In genomic region chr11:97272835-97273234, GRCm38 (mm10) we compare ENCODE assay signal across 17 mouse cellular contexts.
"Had no signal": no experiment of that assay in that cellular context is flagged by ENCODE, and none has a peak within 500 bp of the region (broad histone marks: within the 10 kb centered on the region; RNA-seq: fewer than 3 reads in every experiment).

No protein-coding gene starts in this region.

- H3K4me1 ChIP-seq: limb, embryonic 15.5 days had no signal

- H3K4me3 ChIP-seq: kidney, embryonic 15.5 days; limb, embryonic 12.5 days; limb, embryonic 15.5 days; midbrain, embryonic 12.5 days had no signal

- H3K27me3 ChIP-seq: kidney, embryonic 15.5 days; limb, embryonic 12.5 days; limb, embryonic 15.5 days; midbrain, embryonic 12.5 days had no signal

- H3K9me3 ChIP-seq: kidney, embryonic 15.5 days; limb, embryonic 15.5 days had no signal

- ATAC-seq: liver, postnatal 0 days; midbrain, embryonic 16.5 days had no signal

- H3K36me3 ChIP-seq: kidney, embryonic 15.5 days; limb, embryonic 12.5 days; limb, embryonic 15.5 days; midbrain, embryonic 12.5 days had no signal

- H3K4me2 ChIP-seq: kidney, embryonic 15.5 days; limb, embryonic 12.5 days; limb, embryonic 15.5 days; liver, embryonic 11.5 days; lung, embryonic 14.5 days; midbrain, embryonic 12.5 days had no signal

- DNase-seq: kidney, adult 8-10 months; kidney, postnatal 10 days; kidney, postnatal 36 days; left cerebral cortex, postnatal 4 days; liver, postnatal 0 days; lung, postnatal 10 days; lung, postnatal 4 days; thymus, adult 18-20 months; thymus, postnatal 36 days had no signal

- H3K9ac ChIP-seq: kidney, embryonic 15.5 days; limb, embryonic 12.5 days; limb, embryonic 15.5 days; liver, embryonic 14.5 days; liver, postnatal 0 days; lung, embryonic 14.5 days; midbrain, embryonic 12.5 days had no signal

- H3K27ac ChIP-seq: kidney, embryonic 15.5 days; limb, embryonic 12.5 days; limb, embryonic 15.5 days; liver, embryonic 14.5 days; midbrain, embryonic 12.5 days had no signal
